Mouse (Mus musculus) embryonic fibroblast, embryonic 13.5 days (primary cell): Measurements from ENCODE around the gene Hps6. TPM values are rescaled to one million over a fixed set of nuclear protein-coding genes. Genes with fewer than 3 reads are reported as not detected.

ENCODE experiments used
- H3K27ac ChIP-seq: 2 replicates; pipeline ENCODE4 v1.5.1; 2012; ENCODE audit warnings: low read length, control low read depth, inconsistent platforms; ENCODE audit not compliant: insufficient read depth
- H3K4me1 ChIP-seq: 2 replicates; pipeline ENCODE4 v1.6.1; 2011; ENCODE audit warnings: low read length; ENCODE audit not compliant: control insufficient read depth, insufficient read depth
- H3K4me3 ChIP-seq: 2 replicates; pipeline ENCODE4 v1.5.1; 2011; ENCODE audit warnings: mild to moderate bottlenecking, control low read depth, low read length; ENCODE audit not compliant: insufficient read depth
- CTCF ChIP-seq: IDR thresholded peaks from 2 replicates; pipeline ENCODE4 v1.5.1; 2011; ENCODE audit warnings: mild to moderate bottlenecking, control low read depth, low read length, moderate library complexity, borderline replicate concordance; ENCODE audit not compliant: insufficient read depth
- POLR2A ChIP-seq: IDR thresholded peaks from 2 replicates; pipeline ENCODE4 v1.6.1; 2011; ENCODE audit warnings: low read depth, mild to moderate bottlenecking, control low read depth, low read length, moderate library complexity
- polyA plus RNA-seq: library from polyadenylated mRNA; stranded (reverse); fragments of >200 nt; gene quantifications from 2 replicates; pipeline ENCODE4 v1.2.4, GENCODE M21; 2011; ENCODE audit warnings: low read depth; ENCODE audit not compliant: missing spikeins, insufficient read length

The Hps6 gene
- polyA plus RNA-seq, 1 experiment: 4.7 TPM

DNA sequence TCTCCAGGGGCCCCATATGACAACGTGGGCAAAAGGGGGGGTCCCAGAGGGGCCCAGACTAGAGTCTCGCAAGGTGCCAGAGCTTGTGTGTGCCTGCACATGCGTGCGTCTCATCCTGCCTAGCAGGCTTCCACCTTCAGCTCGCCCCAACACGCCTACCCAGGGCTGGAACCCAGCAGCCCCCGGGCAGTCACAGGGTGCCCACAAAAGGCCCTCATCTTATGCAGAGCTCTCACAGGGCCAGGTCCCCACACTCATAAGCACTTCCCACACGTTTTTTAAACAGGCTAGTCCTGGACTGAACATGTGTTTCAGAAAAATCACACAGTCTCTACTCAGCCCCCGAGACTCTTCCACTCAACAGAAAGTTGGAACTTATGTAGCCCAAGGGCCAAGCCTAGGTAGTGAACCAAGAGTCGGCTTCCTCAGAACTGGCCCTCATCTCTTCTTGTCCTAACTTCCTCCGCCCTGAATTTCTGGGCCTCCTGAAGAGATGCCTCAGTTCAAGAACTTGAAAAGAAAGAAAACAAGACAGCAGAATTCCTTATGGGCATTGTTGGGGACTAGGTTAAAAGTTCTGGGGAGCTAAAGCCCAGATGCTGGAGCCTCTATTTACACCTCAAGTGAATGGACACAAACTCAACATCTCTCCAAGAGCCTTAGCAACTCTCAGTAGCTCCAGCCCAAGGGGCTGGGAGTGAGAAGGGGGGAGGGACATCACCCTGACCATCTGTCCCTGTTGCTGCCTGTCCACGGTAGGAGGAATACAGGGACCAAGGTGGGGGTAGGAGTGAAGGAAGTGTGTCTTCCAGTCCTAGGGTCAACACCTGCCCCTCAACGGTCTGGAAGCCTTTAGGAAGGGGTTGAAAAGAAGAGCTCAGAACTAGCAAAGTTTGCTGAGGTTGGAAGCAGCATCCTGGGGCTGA is 34.9 kb downstream of the Hps6 start:
- H3K4me3 ChIP-seq: peak overlapping the region; percentile 86
- no peak overlapping the region for H3K27ac ChIP-seq
- no peak; the same call in 1 of the 2 replicates for TF ChIP-seq POLR2A
- no peak for TF ChIP-seq CTCF
- peaks cover 10% of the 10 kb centered on the region; the same call in 1 of the 2 replicates for H3K4me1 ChIP-seq

DNA sequence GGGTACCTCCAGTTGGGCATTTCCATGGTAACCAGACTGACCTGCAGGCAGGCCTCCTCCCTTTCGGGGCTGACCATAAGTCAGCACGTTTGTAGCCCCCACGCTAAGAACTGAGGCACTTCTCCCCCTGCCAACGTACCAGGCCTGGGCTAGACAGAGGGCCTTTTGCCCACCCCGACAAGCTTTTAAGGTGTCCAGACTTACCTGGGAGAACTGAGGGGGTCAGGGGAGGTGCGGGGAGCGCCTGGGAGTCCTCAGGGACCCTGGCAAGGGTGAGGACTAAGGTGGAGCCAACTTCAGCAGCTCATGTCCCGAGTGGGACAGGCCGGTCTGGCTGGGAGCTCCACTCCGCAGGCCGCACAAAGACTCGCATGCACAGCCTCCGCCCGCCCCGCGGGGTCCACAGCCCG is 35.5 kb downstream of the Hps6 start:
- H3K4me3 ChIP-seq: peak overlapping the region; percentile 86
- TF ChIP-seq POLR2A (no peak), CTCF (no peak)
- no peak overlapping the region for H3K27ac ChIP-seq
- H3K4me1 ChIP-seq: peaks cover 10% of the 10 kb centered on the region; the same call in 1 of the 2 replicates

DNA sequence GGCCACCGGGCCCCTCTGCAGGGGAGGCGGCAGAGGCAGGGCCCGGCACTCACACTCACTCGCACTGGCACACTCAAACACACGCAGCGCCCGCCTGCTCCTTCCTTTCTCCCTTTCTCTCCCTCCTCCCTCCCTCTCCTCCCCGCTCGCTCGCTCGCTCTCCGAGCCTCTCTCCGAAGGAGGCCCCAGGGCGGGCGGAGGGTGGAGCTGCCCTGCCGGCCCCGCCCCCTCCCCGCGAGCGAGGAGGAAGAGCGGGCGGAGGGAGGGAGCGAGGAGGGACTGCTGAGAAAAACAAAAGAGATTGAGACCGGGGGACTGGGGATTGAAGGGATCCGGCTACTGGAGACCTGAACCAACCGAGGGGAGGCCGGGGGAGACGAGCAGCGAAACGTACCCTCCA is 36.2 kb downstream of the Hps6 start:
- peak overlapping the region; percentile 41 for H3K4me3 ChIP-seq
- H3K27ac ChIP-seq: peak overlapping the region; percentile 93
- TF ChIP-seq CTCF (no peak), POLR2A (peak; percentile 95)
- peaks cover 10% of the 10 kb centered on the region; the same call in 1 of the 2 replicates for H3K4me1 ChIP-seq

DNA sequence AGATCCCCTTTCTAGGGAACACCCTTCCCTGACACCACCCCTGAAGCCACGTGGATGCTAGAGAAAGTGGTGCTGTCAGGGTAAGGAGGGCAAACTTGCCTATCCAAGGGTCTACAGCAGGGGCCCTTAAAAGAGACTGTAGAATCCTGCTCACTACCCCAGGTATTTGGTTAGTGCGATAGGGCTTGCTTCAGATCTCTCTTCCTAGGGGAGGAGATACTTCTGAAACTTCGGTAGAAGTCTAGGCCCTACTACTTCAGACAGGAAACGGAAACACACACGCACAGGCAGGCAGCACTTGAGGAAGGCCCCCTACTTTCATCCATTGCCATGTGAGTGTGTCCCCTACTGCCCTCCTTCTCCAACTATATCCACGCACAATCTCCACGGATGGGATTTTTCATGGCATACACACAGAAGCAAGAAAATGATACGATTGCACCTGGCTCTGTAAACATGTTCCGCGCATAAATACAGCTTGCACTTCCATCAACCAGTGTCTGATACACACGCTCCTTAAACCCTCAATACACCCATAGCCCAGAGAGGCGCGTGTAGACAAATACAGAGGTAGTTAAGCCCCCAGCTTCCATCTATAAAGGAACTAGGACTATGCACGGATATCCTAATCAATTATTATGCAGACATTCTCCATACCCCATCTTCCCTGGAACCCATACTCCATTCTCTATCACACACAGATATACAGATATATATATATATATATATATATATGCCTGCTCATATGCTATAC is 37.0 kb downstream of the Hps6 start:
- H3K4me1 ChIP-seq: peaks cover 10% of the 10 kb centered on the region; the same call in 1 of the 2 replicates
- H3K27ac ChIP-seq: peak overlapping the region; percentile 93
- TF ChIP-seq POLR2A (no peak), CTCF (no peak)
- H3K4me3 ChIP-seq: no peak overlapping the region

DNA sequence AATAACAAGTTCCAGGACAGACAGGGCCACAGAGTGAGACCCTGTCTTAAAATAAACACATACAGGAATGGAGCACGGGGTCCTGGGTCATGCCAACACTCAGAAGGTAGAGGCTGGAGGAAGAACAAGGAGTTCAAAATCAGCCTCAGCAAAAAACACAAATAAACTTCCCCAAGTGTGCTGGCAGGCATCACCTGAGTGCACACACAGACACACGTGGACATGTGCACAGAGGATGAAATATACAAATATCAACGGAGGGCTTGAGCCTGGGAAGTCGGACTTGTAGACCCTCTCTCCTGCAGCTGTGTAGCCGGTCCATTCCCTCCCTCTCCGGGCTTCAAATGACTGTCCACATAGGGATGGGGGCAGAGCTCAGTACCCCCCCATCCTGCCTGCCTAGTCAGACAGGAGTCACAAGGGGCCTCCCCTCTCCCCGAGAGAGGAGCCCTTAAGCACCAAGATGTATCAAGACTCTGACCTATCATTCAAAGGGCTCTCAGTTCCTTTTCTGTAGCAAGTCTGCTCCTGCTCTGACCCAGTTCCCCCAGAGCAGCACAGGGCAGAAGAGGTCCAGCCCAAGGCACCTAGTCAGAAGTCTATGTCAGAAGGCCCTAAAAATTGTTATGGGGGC is 38.1 kb downstream of the Hps6 start:
- H3K4me3 ChIP-seq: no peak overlapping the region; the same call in 1 of the 2 replicates

DNA sequence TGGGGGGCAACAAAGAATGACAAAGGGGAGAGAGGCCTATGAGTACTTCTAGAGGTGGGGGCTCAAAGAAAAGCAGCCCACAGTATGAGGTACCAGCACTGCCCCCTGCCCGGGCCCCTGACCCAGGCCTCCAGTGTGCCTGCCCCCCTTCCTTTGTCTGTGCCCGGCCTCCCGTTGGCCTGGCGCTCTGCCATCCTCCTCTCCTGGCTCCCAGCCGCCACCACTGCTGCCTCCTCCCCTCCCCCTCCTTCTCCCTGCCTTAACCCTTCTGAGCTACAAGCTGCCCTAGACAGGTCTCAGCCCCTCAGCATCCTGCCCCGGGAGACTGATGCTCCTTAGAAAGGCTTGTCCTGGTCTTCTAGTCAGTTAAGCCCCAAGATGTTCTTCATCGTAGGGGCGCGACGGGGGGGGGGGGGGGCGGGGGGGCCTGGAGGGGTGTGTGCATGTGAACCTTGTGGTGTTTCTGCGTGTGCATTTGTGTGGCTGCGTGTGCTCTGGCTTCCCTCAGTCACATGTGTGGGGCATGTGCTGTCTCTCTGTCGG is 38.7 kb downstream of the Hps6 start:
- H3K27ac ChIP-seq: peak overlapping the region; percentile 84
- H3K4me3 ChIP-seq: peak overlapping the region; percentile 2

More for the DNA sequence above, 38.1 kb downstream of the Hps6 start:
- Histone ChIP-seq H3K27ac (peak overlapping the region; percentile 84), H3K4me1 (peaks cover 10% of the 10 kb centered on the region; the same call in 1 of the 2 replicates)
- TF ChIP-seq POLR2A: no peak
- TF ChIP-seq CTCF: no peak

DNA sequence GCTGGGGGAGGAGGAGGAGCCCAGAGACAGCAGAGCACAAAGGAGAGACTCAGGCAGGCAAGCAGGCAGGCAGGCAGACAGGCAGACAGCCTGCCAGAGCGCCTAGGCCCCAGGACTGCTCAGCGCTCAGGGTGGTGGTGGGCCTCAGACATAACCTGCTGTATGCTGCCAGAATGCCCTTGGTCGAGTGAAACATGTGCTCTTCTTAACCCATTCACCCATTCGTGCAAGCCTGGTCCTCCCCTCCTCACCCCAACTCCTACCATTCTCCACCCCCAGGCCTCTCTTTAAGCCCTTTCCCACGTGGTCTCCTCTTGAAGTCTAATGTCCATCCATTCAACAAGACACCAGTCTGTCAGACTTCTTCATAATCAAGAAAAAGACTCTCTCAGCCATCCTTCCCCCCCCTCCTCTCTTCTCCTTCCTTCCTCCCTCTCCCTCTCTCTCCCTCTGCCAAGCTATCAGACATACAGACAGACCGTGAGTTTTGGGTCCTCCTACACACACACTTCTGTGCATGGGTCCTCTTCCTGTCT is 39.2 kb downstream of the Hps6 start:
- Histone ChIP-seq H3K4me3 (peak overlapping the region; percentile 2; the same call in 1 of the 2 replicates), H3K4me1 (peaks cover 7% of the 10 kb centered on the region; the same call in 1 of the 2 replicates), H3K27ac (peak overlapping the region; percentile 79)
- no peak for TF ChIP-seq CTCF
- TF ChIP-seq POLR2A: peak; percentile 91

More for the DNA sequence above, 38.7 kb downstream of the Hps6 start:
- TF ChIP-seq POLR2A: no peak
- TF ChIP-seq CTCF: no peak
- peaks cover 7% of the 10 kb centered on the region; the same call in 1 of the 2 replicates for H3K4me1 ChIP-seq

DNA sequence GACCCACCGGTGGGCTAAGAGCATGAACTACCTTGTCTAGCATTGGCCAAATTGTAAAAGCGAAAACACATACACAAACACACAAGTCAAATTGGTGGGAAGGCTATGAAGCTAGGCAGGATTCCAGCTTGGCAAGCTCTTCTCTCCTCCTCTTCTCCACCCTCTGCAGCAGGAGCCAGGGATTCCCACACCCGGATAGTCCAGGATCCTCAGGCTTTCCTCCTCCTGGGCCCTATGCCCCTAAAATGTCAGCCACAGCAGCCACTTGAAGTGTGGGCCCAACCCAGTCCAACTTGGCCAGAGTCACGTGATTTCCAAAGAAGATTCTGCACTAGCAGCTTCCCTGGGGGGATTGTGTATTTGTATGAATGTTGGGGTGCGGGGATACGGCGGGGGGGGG is 40.1 kb downstream of the Hps6 start:
- TF ChIP-seq CTCF: no peak
- no peak for TF ChIP-seq POLR2A
- Histone ChIP-seq H3K4me1 (peaks cover 7% of the 10 kb centered on the region; the same call in 1 of the 2 replicates), H3K4me3 (peak overlapping the region; percentile 76)

More for the DNA sequence above, 40.1 kb downstream of the Hps6 start:
- H3K27ac ChIP-seq: peak overlapping the region; percentile 79
